Mouse (Mus musculus): ENCODE measurements around the gene Col19a1.
"Not testable (repeated sequence)": the region's sequence is repeated elsewhere in the genome, so short reads cannot be mapped to it uniquely, and the experiment has no call there.

Col19a1 gene

DNA sequence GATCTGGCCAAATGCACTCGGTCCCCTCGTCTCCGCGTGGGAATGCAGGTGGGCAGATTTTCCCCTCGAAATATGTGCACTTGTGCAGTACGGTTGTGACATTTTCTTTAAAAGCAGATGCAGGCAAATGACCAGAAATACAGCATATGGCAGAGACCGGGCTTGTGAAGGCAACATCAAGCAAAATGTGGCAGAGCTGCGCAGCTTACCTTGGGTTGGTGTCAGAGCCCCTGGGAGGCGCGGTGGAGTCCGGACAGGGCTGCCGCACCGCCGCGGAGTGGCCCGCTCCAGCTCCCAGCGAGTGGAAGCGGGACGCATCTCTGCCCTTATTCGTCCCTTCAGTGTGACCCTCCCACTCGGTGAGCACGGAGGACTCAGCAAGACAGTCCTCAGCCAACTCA, at the start of gene Col19a1:
Col19a1 (minus strand) TSS at position 332 of the 401 bp plus-strand sequence.
- peak in 1 of 2 experiments; percentile 8 for DNase-seq (ENCODE audit: low spot score in 2 of 2)

DNA sequence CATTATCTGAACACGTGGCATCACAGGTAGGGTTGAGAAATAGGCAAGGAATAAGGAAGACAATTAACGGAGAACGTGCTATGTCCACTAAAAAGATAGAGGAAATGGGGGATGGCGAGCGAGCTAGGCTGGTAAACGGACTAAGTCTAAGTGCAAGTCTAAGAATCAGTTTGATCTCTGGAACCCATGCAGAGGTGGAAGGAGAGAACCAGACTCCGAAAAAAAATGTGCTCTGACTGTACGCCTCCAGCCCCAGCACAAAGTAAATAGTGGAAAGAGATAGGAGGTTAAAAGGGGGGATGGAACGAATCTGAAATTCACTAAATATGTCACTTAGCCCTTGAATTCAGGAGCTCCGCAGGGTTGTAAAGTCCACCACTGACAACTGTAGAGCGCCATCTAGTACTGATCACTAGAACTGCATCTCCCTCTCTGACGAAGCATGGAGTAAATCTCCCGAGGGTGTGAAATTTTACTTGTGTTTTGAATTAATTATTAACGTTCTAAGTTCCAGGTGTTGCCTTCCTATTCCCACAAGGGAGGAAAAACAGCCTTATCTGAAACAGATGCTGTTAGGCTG, 46.4 kb upstream of the Col19a1 start:
- peak in 1 of 2 experiments; percentile 18 for DNase-seq (ENCODE audit: low spot score in 2 of 2)

DNA sequence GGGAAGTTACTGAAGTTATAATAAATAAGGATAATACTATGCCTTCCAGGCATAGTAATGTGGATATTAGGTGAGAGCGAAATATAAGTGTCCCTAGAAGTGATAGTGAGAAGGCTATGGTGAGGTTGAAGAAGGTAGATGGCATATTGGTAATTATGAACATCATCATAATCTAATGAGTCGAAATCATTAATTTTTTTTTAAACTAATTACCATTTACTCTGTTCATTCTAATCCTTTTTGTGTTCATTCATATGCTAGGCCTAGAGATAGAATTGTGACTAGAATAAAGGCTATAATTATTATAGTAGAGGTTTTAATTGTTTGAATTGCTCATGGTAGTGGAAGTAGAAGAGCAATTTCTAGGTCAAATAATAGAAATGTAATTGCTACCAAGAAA, 25.3 kb upstream of the Col19a1 start:
- not testable (repeated sequence) for DNase-seq (ENCODE audit: low spot score in 2 of 2)

DNA sequence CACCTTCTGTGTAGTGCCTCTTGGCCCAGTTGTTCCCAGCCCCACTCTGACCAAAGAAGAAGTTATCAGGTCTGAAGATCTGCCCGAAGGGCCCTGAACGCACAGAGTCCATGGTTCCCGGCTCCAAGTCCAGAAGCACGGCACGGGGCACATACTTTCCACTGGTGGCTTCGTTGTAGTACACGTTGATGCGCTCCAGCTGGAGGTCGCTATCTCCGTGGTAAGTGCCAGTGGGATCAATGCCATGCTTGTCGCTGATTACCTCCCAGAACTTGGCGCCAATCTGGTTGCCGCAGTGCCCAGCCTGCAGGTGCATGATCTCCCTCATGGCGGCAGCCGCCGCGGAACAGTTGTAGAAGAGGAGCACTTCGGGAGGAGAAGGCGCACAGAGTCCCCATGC, 7.8 kb upstream of the Col19a1 start:
- no peak for DNase-seq (ENCODE audit: low spot score in 2 of 2)

DNA sequence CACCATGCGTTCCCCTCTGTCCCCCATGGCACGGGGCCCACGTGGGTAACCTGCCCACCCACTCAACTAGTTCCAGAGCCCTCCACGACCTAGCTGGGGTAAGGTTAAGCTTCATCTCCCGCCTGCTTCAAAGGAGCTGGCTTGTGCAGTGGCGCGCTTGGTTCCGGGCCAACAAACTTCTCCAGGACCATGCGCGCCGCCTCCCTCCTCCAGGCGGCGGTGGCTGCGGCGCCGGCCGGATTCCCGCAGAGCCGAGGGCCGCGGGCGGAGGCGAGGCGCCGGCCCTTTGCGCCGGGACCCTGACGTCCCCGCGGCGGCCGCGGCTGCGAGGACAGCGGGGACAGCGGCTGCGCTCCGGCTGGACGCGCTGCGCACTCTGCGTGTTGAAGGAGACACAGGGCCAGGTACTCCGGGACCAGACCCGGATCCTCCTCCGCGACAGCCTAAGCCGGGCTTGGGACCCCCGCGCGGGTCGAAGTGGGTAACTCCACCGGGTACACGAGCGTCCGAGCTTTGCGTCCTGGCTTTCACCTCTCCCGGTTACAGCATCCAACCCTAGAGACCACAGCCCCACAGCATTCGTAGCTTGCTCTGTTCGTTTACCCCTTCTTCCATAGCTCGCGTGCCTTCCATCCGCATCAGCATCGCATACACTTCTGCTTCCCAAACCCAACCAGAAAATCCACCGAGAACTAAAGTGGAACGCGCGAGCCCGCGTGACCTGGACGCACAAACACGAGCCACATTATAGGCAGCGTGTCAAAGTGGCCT, 717 bp downstream of the Col19a1 start:
- peak; percentile 20 to 38 for DNase-seq (ENCODE audit: low spot score in 2 of 2)

DNA sequence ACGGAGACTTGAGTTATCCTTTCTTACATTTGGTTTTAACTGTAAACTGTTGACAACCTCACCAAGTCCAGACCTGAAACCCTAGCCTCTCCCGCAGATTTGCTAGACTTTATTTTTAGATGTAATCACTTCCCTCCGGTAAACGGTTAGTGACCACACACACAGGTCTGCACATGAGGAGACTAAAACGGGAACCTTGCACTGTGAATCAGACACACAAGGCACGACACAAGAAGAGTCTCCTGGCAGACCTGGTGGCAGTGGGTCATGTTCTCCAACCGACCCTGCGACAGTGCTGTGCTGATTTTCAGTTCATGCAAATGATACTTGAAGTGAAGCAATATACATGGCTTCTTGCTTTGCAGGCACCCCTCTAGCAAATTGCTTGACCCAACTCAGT, 14.7 kb downstream of the Col19a1 start:
- DNase-seq (ENCODE audit: low spot score in 2 of 2): no peak

DNA sequence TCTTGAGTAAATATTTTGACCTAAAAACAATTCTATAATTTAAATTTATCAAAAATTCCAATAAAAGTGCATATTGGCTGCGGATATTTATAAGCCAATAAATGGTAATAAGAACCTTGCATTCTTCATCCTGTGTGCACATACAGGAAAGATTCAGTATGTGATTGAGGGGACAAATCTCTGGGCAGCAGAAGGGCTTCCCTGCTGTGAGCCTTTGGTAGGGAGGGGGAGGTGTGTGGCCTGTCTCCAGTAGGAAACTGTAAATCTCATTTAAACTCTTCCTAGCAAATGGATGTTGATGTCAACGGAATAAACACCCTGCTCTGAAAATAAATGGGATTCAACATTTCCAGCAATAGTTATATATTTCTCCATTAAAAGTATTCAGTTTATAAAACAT, 23.2 kb downstream of the Col19a1 start:
- DNase-seq (ENCODE audit: low spot score in 2 of 2): no peak

DNA sequence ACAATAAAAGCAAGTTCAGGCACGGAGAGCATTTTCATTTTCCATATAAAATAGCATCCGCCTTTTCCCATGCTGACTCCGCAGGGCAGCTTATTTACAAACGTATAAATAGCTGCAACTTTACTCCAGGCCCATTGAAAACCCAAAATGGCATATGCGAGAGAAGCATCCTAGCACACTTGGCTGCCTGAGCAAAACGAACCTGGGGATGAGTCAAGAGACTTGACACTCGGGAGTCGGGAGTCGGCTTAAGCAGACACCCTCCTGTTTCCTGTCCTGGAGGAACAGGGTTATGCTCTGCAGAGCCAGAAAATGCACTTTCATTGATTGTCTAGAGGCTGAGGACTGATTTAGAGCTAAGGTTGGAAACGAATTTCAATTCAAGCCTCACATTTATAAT, 29.3 kb downstream of the Col19a1 start:
- DNase-seq (ENCODE audit: low spot score in 2 of 2): no peak

DNA sequence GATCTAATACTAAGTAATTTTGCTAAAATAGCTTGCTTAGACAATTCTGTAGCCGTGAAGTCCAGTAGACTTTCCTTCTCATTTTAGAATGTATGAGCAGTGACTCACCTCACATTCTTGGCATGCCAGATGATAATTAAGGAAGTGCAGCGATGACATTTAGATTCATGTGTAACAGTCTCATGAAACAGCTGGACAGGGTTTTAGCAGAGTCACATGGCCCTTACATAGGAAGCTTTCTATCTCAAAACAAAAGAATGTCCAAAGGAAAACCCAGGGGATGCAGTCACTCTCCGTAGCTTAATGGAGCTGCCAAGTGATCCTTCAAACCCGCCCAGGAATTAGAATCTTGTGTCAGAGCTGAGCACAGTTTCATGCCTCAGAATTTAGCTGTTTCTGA, 33.8 kb downstream of the Col19a1 start:
- no peak for DNase-seq (ENCODE audit: low spot score in 2 of 2)

DNA sequence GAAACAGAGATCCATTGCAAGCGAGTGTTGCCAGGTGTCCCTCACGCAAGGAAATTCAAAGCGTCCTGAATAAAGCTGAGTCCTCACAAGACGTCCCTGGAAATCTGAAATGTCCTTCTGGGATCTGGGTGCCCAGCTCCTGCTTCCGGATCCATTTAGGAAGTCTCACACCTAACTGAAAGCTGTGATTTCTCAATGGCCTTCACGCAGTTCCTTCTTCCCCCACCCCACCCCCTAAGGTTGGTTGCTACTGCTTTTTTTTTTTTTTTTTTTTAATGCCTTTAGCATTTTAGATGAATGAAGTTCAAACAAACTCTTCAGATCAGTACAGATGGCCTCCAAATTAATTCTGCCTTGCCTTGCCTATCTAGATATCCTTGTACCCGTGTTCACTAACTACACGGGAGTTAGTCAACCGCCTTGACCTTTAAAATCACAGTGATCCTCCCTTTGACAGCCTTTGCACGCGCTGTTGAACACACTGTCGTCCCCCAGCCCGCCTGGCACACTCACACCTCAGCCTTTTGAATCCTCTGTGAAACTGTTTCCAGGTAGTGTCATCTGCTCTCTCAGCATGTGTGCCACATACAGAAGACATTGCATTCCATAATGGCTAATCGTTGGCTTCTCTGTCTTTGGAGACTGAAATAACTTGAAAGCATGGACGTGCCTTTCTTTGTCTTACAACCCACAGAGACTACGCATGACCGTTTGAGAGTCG, 36.6 kb downstream of the Col19a1 start:
- no peak for DNase-seq (ENCODE audit: low spot score in 2 of 2)

DNA sequence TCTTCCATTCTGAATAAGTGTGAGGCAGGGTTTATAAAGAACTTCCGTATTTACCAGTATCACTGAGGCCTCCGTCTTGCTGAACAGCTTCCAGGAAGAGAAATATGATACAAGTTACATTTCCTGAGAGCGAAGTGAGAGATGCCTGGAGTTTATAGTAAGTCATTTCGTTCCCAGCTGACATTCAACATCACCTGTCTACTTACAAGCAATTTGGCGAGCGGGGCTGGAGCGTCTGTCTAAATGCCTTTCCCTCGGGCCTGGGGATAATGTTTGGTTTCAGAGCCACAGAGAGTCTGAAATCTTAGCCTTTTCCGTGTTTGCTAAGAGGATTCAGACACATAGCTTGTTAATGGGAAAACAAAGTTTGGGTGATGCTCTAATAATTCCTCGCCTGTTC, 37.2 kb downstream of the Col19a1 start:
- no peak for DNase-seq (ENCODE audit: low spot score in 2 of 2)

DNA sequence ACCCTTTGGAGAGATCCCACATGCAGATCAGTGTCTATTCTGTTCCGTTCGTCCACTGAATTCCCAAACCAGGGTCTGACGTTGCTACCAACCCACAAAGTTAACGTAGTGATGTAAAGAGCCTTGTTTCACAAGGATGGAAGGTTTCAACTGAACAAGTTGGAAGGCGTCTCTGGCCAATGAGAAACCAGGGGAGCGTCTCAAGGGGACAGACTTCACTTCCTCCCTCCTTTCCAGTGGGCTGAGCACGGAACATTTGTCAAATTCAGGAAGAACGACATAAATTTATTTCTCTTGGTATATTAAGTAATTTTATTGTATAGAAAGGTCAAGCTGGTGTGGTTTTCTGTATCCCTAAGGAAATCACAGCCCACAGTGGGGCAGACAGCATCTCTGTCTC, 38.2 kb downstream of the Col19a1 start:
- DNase-seq (ENCODE audit: low spot score in 2 of 2): no peak

DNA sequence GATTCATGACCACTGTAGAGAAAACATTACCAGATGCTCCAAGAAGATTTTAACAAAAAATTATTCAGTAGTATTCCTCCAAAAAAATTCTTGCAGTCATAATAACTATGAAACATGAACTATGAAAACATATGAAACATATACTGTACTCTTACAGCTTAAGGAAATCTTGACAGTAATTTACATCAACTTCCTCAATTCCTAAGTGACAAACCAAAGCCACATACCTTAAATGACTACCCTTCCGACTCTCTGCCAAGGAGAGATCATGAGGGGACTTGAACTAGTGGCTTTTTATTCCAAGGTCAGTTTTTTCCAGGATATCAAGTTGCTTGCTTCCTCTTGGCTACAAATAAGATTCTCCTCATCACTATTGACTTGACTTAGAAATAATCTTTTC, 39.7 kb downstream of the Col19a1 start:
- no peak for DNase-seq (ENCODE audit: low spot score in 2 of 2)

DNA sequence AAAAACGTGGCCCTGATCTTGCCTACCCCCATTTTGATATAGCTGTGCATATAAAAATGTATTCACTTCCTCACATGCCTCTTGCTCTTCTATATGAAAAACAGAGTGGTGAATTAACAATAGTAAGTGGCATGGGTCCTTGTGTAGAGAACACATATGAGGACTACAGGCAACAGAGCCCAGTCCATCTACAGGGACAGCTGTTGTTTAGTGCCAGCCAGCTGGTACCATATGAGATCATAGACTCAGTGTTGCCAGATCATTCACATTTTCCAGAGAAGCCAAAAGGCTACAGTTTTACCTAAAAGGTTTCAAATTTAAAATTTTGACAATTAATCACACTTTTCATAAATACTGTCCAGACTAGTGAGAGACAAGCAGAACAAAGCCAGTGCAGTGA, 47.4 kb downstream of the Col19a1 start:
- no peak for DNase-seq (ENCODE audit: low spot score in 2 of 2)

DNA sequence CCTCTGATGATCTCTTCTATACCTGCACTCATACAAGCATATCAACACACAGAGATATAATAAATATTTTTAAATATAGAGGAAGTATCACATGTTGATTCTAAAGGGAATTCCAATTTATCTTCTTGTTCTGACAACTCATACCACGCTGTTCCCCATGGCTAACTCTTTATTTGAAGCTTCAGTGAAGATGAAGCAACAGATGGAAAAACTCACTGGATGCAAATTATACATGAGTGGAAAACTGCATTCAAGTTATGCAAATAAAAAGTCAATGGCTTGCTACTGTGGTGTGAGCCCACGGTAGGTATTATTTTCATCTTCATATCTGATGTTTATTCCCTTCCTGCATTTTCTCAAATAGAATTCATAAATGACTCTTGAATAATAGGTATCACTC, 60.1 kb downstream of the Col19a1 start:
- DNase-seq (ENCODE audit: low spot score in 2 of 2): no peak

DNA sequence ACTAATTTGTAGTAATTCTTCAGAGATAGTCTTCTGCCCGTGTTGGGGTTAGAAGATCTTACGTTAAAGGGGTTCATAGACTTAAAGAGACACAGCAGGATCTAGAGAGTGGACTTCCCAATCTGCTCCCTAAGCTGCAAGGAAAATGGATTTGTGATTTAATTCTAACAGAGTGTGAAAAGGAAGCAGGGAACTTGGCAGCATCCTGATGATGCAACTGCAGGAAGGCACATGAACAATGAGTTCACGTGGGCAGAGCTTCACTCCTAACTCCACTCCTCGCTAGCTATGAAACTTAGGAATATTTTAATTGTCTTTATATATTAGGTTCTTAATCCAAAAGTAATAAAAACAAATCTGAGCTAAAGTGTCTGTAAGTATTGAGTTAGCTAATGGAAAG, 69.8 kb downstream of the Col19a1 start:
- DNase-seq (ENCODE audit: low spot score in 2 of 2): no peak

DNA sequence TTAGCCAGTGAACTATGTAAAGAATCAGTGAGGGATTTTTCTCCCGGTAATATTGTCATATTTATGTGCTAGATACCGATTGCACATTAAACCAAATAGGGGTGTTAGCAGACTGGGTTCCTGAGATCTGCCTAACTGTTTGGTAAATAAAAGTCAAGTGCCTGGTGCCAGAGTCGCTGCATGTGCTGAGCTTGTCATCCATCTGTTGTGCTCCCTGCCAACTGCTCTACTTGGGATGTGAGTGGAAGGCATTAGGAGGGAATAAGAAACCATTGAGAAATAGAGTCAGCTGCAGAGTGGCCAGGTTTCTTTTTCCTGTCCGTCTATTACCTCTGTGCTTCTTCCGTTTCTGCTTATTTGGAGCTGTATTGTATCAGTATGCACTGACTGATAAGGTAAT, 71.9 kb downstream of the Col19a1 start:
- DNase-seq (ENCODE audit: low spot score in 2 of 2): peak in 1 of 2 experiments; percentile 22

DNA sequence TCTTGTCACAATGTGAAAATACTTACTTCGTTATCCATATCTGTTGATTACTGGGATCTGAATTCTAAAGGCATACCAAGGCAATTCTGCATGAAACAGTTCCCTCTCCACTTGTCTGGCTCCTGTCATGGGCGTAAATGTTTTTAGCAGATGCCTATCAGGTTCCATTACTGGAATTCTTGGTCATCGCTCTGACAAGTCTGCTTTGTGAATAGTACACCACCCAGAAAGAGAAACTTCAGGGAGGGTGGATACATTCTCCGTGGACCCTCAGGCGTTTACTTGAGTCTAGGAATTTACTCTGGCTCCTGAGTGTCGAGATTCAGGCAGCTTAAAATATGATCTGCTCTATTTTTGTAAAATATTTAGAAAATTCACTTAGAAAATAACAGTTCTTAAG, 75.7 kb downstream of the Col19a1 start:
- DNase-seq (ENCODE audit: low spot score in 2 of 2): no peak

DNA sequence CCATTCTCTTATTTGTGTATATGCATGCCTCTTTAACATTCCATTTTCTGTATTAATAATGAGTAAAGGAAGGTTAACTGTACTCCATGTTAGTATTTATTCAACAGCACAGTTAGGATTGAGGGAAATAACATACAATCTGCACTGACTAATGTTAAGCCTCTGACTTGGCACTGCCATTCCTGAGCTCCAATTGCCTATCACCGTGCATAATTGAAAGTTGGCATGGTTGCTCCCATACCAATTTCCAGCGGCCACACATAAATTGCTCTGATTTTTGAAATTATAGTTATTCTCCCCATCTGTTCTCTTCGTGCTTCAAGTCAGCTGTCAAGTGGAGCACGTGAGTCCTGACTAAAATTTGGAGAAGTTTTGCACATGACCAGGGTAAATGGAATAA, 91.9 kb downstream of the Col19a1 start:
- DNase-seq (ENCODE audit: low spot score in 2 of 2): no peak

DNA sequence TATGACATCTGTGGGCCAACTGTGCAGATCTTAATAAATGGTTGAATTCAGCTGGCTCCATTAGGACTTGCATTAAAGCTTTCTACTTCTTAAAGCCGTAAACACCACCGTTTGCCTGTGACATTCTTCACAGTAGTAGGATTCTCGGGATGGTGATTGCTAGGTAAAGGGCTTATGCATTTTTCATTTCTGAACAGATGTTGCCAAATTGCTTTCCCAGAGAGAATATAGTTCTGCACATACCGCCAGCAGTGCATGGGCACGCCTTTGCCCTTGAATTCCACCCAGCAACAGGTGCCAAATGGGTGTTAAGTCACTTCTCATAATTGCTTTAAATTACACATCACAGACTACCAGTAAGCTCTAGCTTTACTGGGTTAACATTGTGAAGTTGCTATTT, 103.1 kb downstream of the Col19a1 start:
- no peak for DNase-seq (ENCODE audit: low spot score in 2 of 2)

DNA sequence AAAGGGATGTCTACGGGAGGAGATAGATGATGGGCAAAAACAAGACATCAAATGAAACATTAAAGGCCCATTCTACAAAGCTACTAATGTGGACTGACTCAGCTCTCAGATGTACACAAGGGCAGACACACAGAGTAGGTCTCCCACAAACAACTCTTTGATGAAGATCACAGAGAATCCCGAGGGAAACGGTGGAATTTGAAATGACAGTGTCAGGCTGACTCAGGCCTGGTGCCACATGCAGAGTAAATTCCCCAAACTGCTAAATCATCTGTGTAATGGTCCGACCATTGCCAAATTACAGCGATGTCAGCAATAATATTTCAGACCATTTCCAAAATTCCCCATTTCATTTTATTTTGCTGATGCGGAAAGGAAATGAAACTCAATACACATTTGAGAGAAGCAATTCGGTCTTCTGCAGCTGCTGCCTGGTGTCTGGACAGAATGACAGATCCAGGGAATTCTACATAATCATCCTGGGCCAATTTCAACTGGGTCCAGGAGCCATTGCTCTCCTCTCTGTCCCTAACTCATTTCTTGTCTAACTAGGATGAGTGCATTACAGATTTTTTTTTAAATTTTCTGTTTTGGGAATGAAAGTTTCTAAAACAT, 116.1 kb downstream of the Col19a1 start:
- no peak for DNase-seq (ENCODE audit: low spot score in 2 of 2)

DNA sequence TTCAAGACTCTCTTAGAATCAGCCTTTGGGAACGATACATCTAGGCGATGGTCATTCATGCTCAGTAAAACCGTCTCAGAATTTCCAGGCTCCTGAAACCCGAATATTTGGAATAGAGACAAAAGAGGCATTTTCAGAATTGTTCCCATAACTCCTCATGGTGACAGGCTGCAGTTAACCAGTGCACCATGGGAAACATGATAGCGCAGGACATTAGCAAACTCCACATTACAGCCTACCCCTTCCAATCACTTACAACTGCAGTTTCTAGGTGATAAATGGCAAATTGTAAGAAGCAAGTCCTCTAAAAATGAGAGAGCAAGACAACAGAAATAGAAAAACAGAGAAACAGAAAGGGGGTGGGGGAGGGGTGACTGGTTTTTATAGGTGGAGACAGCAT, 116.6 kb downstream of the Col19a1 start:
- no peak for DNase-seq (ENCODE audit: low spot score in 2 of 2)
